Mouse (Mus musculus): ENCODE measurements around the gene Kctd2.

DNA sequence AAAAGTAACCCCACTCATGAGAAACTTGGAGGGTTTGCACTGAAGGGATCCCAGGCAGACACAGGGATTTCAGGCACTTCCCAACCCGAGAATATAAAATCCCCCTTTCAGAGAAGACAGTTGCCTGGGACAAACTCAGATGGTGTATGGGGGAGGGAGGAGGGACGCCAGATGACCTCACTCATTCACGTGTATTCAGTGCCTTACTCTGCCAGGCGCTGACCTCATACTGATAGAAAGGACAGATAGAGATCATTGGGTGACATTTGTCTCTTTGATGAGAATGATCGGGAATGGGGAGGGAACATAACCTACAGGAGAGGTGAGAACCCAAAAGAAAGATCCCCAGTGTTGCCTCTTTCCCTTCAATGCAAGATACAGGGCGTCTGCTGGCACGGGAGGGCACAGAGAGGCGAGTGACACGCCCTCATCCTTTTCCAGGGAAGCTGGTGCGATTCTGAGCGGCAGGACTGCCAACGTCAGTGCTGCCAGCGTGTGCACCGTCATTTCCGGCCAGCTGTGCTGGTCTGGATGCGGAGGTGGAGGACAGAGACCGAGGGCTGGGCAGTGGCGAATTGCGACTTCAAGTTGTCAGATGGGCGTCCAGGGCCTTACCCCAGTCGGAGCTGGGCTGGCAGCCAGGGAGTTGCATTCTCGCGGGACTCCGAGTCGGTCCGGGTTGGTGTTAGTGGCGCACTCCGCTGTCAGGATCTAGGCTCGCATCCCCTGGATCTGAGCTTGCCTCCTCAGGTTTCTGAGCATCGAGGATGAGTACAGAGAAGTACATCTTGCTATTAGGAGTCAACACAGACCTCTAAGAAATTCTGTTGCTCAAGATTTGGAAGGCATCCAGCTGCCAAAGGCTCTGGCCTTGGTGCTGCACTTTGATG, 45.9 kb upstream of the Kctd2 start:
- TF ChIP-seq POLR2A (IDR thresholded peaks at IDR 0.05; ENCODE audit: borderline replicate concordance, low read depth, low read length) (no peak), CTCF (IDR thresholded peaks at IDR 0.05; ENCODE audit: low read depth, low read length) (no peak)

Data from bone marrow macrophage, adult 2 months (primary cell).